Mouse (Mus musculus) stomach, postnatal 0 days (tissue): ENCODE results near the gene Txnip. TPM values are rescaled to one million over a fixed set of nuclear protein-coding genes. Genes with fewer than 3 reads are reported as not detected.

Experiments
- ATAC-seq: fragments of 200-750 bp; cut with Nextera tagmentation; 2 replicates; pipeline ENCODE4 v1.8.0; 2017; ENCODE audit not compliant: low FRiP score, low TSS enrichment
- DNase-seq: peaks from one replicate; pipeline ENCODE4 v3.0.0-alpha.2; 2016; ENCODE audit warnings: low spot score
- H3K27ac ChIP-seq: fragments of 300-500 bp; sonication (generic); replicated peaks from 2 replicates; pipeline ENCODE4 v1.5.1; 2014; ENCODE audit warnings: mild to moderate bottlenecking, control low read depth
- H3K27me3 ChIP-seq: fragments of 300-500 bp; sonication (generic); 2 replicates; pipeline ENCODE4 v1.6.1; 2014; ENCODE audit warnings: low read length; ENCODE audit not compliant: control insufficient read depth, insufficient read depth
- H3K36me3 ChIP-seq: fragments of 300-500 bp; sonication (generic); 2 replicates; pipeline ENCODE4 v1.6.1; 2014; ENCODE audit warnings: low read length, mixed read lengths; ENCODE audit not compliant: control insufficient read depth, insufficient read depth
- H3K4me1 ChIP-seq: fragments of 300-500 bp; sonication (generic); replicated peaks from 2 replicates; pipeline ENCODE4 v1.6.1; 2014; ENCODE audit warnings: antibody characterized with exemption; ENCODE audit not compliant: control insufficient read depth, insufficient read depth
- H3K4me2 ChIP-seq: fragments of 300-500 bp; sonication (generic); replicated peaks from 2 replicates; pipeline ENCODE4 v1.6.1; 2014; ENCODE audit warnings: low read depth, mild to moderate bottlenecking, control low read depth, moderate library complexity
- H3K4me3 ChIP-seq: fragments of 300-500 bp; sonication (generic); 2 replicates; pipeline ENCODE4 v1.5.1; 2014; ENCODE audit warnings: low read depth, low read length, control low read depth
- H3K9ac ChIP-seq: fragments of 300-500 bp; sonication (generic); 2 replicates; pipeline ENCODE4 v1.6.1; 2014; ENCODE audit warnings: mild to moderate bottlenecking, low read length, control low read depth, mixed read lengths
- H3K9me3 ChIP-seq: fragments of 300-500 bp; sonication (generic); 2 replicates; pipeline ENCODE4 v1.6.1; 2016; ENCODE audit warnings: low read length; ENCODE audit not compliant: control insufficient read depth
- CTCF ChIP-seq: IDR thresholded peaks from 2 replicates; pipeline ENCODE4 v1.5.1; 2016; ENCODE audit warnings: antibody characterized with exemption, low read depth, mild to moderate bottlenecking, moderate library complexity
- EP300 ChIP-seq: optimal IDR thresholded peaks from 2 replicates; pipeline ENCODE3; 2016; ENCODE audit warnings: antibody characterized with exemption
- WGBS: fragments of 180-500 bp; shearing (Covaris S2); extraction: QIAGEN DNeasy Blood & Tissue Kit; methylation state at CpG from one replicate; pipeline ENCODE4 v1.1.7; 2014; 5-methylcytosine and 5-hydroxymethylcytosine counted together
- polyA plus RNA-seq: library from polyadenylated mRNA; unstranded; fragments of >200 nt; fragmentation: Nextera tagmentation; extraction: Ambion mirVana; gene quantifications from 2 replicates; pipeline ENCODE4 v1.2.1, GENCODE M21; 2015

Gene Txnip
- polyA plus RNA-seq, 1 experiment from 2014 or later = 276 TPM

DNA sequence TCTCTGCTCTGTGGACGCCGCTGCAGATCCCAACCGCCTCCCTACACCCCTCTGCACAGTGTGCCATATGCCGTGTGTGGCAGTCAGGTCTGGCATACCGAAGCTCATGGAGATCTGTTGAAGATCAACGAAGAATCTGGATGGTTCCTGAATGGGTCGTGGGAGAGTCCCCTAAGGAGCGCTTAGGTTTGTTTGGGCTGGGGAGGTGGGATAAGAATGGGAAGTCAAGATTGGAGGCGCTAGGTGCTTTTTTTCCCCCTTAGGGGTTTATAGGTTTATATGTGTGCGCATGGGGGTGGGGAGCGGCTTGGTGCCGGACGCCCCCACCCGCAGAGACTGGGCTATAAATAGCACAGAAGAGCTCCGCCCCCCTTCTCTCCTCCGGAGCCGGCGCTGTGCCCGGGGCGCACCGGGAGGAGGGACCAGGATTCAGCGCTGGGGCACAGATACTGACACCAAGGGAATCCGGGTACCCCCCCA lies 38.5 kb downstream of the Txnip start, which contains the start of gene Ankrd34a:
Ankrd34a (plus strand) TSS at position 409 of the 480 bp plus-strand sequence.
- Histone ChIP-seq H3K9ac (peak within 1 kb of the TSS; percentile 63), H3K27ac (peak within 1 kb of the TSS; percentile 67; the same call in 1 of the 2 replicates), H3K27me3 (no peaks in the 10 kb centered on the region), H3K4me3 (peak within 1 kb of the TSS; percentile 51), H3K4me2 (peak within 1 kb of the TSS; percentile 81), H3K36me3 (no peaks in the 10 kb centered on the region), H3K9me3 (no peaks in the 10 kb centered on the region), H3K4me1 (0 out of 2 replicates have a peak, but pooled peaks cover 3% of the 10 kb centered on the region)
- no peak for TF ChIP-seq CTCF
- no peak for TF ChIP-seq EP300
- ATAC-seq = no peak
- DNase-seq = peak; percentile 47
- 1% methylated on average over 17 of the region's 23 CpGs for WGBS

- Histone ChIP-seq H3K4me3 (peak overlapping the region; percentile 51), H3K27me3 (no peaks in the 10 kb centered on the region), H3K27ac (no peak overlapping the region), H3K36me3 (no peaks in the 10 kb centered on the region), H3K9me3 (no peaks in the 10 kb centered on the region), H3K4me2 (peak overlapping the region; percentile 81), H3K4me1 (0 out of 2 replicates have a peak, but pooled peaks cover 3% of the 10 kb centered on the region), H3K9ac (peak overlapping the region; percentile 63; the same call in 1 of the 2 replicates)
- no peak for TF ChIP-seq CTCF
- no peak for TF ChIP-seq EP300
- DNase-seq (no peak), ATAC-seq (no peak)
- WGBS = 6% methylated on average over 11 of the region's 12 CpGs
Measured at GRCm38 (mm10) chr3:96596855-96597254, 39.1 kb downstream of the Txnip start.

DNA sequence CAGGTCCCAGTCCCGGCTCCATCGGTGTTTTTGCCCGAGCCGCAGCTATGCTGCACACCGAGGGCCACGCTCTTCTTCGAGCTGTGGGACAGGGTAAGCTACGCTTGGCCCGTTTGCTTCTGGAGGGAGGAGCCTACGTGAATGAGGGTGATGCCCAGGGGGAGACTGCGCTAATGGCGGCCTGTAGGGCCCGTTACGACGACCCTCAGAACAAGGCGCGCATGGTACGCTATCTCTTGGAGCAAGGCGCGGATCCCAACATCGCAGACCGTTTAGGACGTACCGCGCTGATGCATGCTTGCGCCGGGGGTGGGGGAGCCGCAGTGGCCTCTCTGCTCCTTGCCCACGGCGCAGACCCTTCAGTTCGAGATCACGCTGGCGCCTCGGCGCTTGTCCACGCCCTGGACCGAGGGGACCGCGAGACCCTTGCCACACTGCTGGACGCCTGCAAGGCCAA lies 39.7 kb downstream of the Txnip start:
- H3K4me3 ChIP-seq = peak overlapping the region; percentile 51
- WGBS = under 1% methylated on average over 40 of the region's 40 CpGs
- peak overlapping the region; percentile 81 for H3K4me2 ChIP-seq
- H3K36me3 ChIP-seq = no peaks in the 10 kb centered on the region
- DNase-seq (peak; percentile 27), ATAC-seq (no peak)
- H3K4me1 ChIP-seq = 0 out of 2 replicates have a peak, but pooled peaks cover 3% of the 10 kb centered on the region
- TF ChIP-seq EP300 (no peak), CTCF (no peak)
- H3K9ac ChIP-seq = peak overlapping the region; percentile 63
- H3K27me3 ChIP-seq = no peaks in the 10 kb centered on the region
- H3K27ac ChIP-seq = peak overlapping the region; percentile 67
- no peaks in the 10 kb centered on the region for H3K9me3 ChIP-seq

- Histone ChIP-seq H3K27ac (peak overlapping the region; percentile 67), H3K9ac (peak overlapping the region; percentile 63), H3K36me3 (no peaks in the 10 kb centered on the region), H3K9me3 (no peaks in the 10 kb centered on the region), H3K4me1 (0 out of 2 replicates have a peak, but pooled peaks cover 3% of the 10 kb centered on the region), H3K4me3 (peak overlapping the region; percentile 51), H3K4me2 (peak overlapping the region; percentile 81), H3K27me3 (no peaks in the 10 kb centered on the region)
- TF ChIP-seq CTCF (no peak), EP300 (no peak)
- ATAC-seq (no peak), DNase-seq (peak; percentile 58)
- 3% methylated on average over 54 of the region's 54 CpGs for WGBS
Measured at GRCm38 (mm10) chr3:96598156-96599068, 40.7 kb downstream of the Txnip start.

DNA sequence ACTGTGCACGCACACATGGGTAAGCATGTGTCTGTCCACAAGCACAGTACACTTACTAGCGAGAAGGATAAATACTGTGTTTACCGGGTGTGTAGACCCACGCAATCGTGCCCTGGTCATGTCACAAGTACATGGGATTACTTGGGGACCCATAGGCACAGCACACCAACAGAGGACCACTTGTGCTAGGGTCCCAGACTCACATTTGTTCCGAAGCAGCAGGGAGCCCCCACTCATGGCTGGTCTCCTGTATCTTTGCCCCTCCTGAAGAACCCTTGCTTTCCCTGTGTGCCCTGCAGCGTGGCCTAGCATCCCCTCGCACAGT lies 41.3 kb downstream of the Txnip start:
- TF ChIP-seq EP300 (no peak), CTCF (no peak)
- DNase-seq = no peak
- Histone ChIP-seq H3K4me3 (no peak overlapping the region), H3K36me3 (no peaks in the 10 kb centered on the region), H3K27me3 (no peaks in the 10 kb centered on the region), H3K27ac (no peak overlapping the region), H3K4me2 (peak overlapping the region; percentile 81), H3K9ac (0 out of 2 replicates have a peak overlapping the region, but pooled peaks have one; percentile 63), H3K9me3 (no peaks in the 10 kb centered on the region), H3K4me1 (0 out of 2 replicates have a peak, but pooled peaks cover 3% of the 10 kb centered on the region)
- ATAC-seq = no peak
- WGBS = 63% methylated on average over 8 of the region's 8 CpGs

DNA sequence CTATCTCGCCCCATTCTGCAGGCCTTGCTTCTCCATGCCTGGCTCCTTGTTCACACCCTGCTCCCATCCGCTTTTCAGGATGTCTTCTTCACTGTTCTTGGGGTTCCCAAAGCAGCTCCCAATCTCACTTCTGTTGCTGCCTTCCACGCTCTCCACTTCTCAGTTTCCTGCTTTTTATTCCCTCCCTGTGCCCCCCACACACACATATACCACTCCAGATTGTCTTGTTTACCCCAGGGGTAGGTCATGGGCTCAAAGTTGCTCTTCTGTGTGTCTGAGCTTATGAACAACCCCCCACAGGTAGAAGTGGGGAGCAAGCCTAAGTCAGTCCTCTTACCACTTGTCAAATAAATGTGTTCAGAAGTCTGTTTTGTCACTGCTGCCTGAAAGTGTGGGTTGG lies 41.7 kb downstream of the Txnip start:
- H3K27me3 ChIP-seq = no peaks in the 10 kb centered on the region
- ATAC-seq (no peak), DNase-seq (no peak)
- 85% methylated on average over 3 of the region's 3 CpGs for WGBS
- no peak overlapping the region for H3K4me2 ChIP-seq
- no peak overlapping the region for H3K9ac ChIP-seq
- 0 out of 2 replicates have a peak, but pooled peaks cover 3% of the 10 kb centered on the region for H3K4me1 ChIP-seq
- TF ChIP-seq CTCF (no peak), EP300 (no peak)
- H3K9me3 ChIP-seq = no peaks in the 10 kb centered on the region
- H3K36me3 ChIP-seq = no peaks in the 10 kb centered on the region
- no peak overlapping the region for H3K4me3 ChIP-seq
- H3K27ac ChIP-seq = no peak overlapping the region
